Mouse (Mus musculus) kidney, adult 2 months (tissue): Measurements from ENCODE around the gene Inpp4a.

Source experiments
- CTCF ChIP-seq: fragments of 200-500 bp; conservative IDR thresholded peaks from 2 replicates; pipeline ENCODE4 v1.5.1; 2011; ENCODE audit warnings: low read depth, mild to moderate bottlenecking, control low read depth, low read length, moderate library complexity, mixed read lengths; ENCODE audit not compliant: insufficient read depth, insufficient read length
- POLR2A ChIP-seq: fragments of 200-500 bp; IDR thresholded peaks from one replicate; pipeline ENCODE4 v1.6.1; 2011; ENCODE audit warnings: low read depth, low read length, control low read depth

- TF ChIP-seq CTCF (no peak), POLR2A (no peak)
Observed at GRCm38 (mm10) chr1:37322690-37323089, 23.0 kb downstream of the Inpp4a start.
